Comparison of ENCODE assay signal across 15 mouse cellular contexts in the genomic region with DNA sequence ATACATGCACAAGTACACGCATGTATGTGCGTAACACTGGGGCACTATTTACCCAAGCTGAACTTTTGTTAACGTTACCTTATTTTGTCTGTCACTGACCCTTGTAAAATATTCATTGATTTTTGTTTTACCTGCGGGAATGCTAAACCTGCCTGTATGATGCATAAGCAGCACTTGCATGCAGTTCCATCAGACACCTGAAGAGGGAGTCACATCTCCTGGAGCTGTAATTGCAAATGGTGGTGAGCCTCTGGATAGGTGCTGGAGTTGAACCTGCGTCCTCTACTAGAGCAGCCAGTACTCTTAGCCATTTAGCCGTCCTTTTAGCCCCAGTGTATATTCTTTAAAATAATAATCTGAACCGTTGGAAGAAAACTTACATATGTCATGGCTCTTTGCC.
DNase-seq lines count a peak whose midpoint lies in the region; ATAC-seq and TF ChIP-seq lines count a peak whose summit lies in the region.
"Had no signal": no experiment of that assay in that cellular context is flagged by ENCODE, and none has a peak within 500 bp of the region (broad histone marks: within the 10 kb centered on the region; RNA-seq: fewer than 3 reads in every experiment).

No protein-coding gene starts in this region.

- no peak overlapping the region for H3K27ac ChIP-seq in gastrocnemius, adult 2 months
- no peak overlapping the region for H3K27ac ChIP-seq in liver, adult 2 months (replicated peaks; ENCODE audit: insufficient read depth, low read depth, low read length)
- no peak overlapping the region for H3K27ac ChIP-seq in liver, embryonic 12.5 days
- H3K27ac ChIP-seq in limb, embryonic 10.5 days, result no peak overlapping the region
- H3K27ac ChIP-seq: heart, embryonic 13.5 days; hindbrain, embryonic 13.5 days; macrophage; neural tube, embryonic 15.5 days had no signal

- ATAC-seq in liver, embryonic 12.5 days, result no peak
- no peak for ATAC-seq in megakaryocyte-erythroid progenitor cell, adult 5-6 weeks (replicated peaks; ENCODE audit: low FRiP score, low TSS enrichment, poor library complexity, severe bottlenecking)

- peak; percentile 51 for TF ChIP-seq CTCF in gastrocnemius, adult 2 months (IDR thresholded peaks at IDR 0.05)
- 0 out of 2 replicates have a peak, but pooled peaks have one; percentile 15 for TF ChIP-seq CTCF in liver, adult 2 months (IDR thresholded peaks at IDR 0.05; ENCODE audit: low read depth, low read length)
- TF ChIP-seq CTCF in E14TG2a.4 (conservative IDR thresholded peaks at IDR 0.05; ENCODE audit: low read length), result peak; percentile 95
- peak; percentile 34; the same call in 1 of the 2 replicates for TF ChIP-seq CTCF in brain, embryonic 14.5 days (IDR thresholded peaks at IDR 0.05; ENCODE audit: borderline replicate concordance, extremely low read depth, insufficient read depth, insufficient read length)

- intact Hi-C loops in gastrocnemius, adult 2 months (cut with DNase I), result no loop called here

- H3K4me1 ChIP-seq in liver, adult 2 months (ENCODE audit: control insufficient read depth, insufficient read depth, low read length), result no peaks in the 10 kb centered on the region
- H3K4me1 ChIP-seq in liver, embryonic 12.5 days, result no peaks in the 10 kb centered on the region
- H3K4me1 ChIP-seq in E14TG2a.4 (replicated peaks; ENCODE audit: low read depth, low read length), result peaks cover 56% of the 10 kb centered on the region
- H3K4me1 ChIP-seq in limb, embryonic 10.5 days, result peaks cover 19% of the 10 kb centered on the region

- H3K4me2 ChIP-seq in liver, embryonic 12.5 days, result no peak overlapping the region
- H3K4me2 ChIP-seq: heart, embryonic 13.5 days; hindbrain, embryonic 13.5 days; neural tube, embryonic 15.5 days had no signal

- no peaks in the 10 kb centered on the region for H3K27me3 ChIP-seq in liver, adult 2 months (ENCODE audit: control insufficient read depth, insufficient read depth, low read length)
- no peaks in the 10 kb centered on the region for H3K27me3 ChIP-seq in liver, embryonic 12.5 days (replicated peaks)
- no peaks in the 10 kb centered on the region for H3K27me3 ChIP-seq in E14TG2a.4 (ENCODE audit: insufficient read depth, low read length)
- H3K27me3 ChIP-seq in limb, embryonic 10.5 days (ENCODE audit: low read depth, poor library complexity, severe bottlenecking), result no peaks in the 10 kb centered on the region
- H3K27me3 ChIP-seq: heart, embryonic 13.5 days; hindbrain, embryonic 13.5 days; neural tube, embryonic 15.5 days had no signal

- H3K9me3 ChIP-seq in liver, embryonic 12.5 days (replicated peaks), result no peaks in the 10 kb centered on the region
- peaks cover 10% of the 10 kb centered on the region for H3K9me3 ChIP-seq in E14TG2a.4 (ENCODE audit: low read length)
- no peaks in the 10 kb centered on the region for H3K9me3 ChIP-seq in limb, embryonic 10.5 days (replicated peaks)
- H3K9me3 ChIP-seq: heart, embryonic 13.5 days; hindbrain, embryonic 13.5 days; neural tube, embryonic 15.5 days had no signal

- H3K4me3 ChIP-seq in gastrocnemius, adult 2 months, result no peak overlapping the region
- no peak overlapping the region for H3K4me3 ChIP-seq in liver, adult 2 months (ENCODE audit: insufficient read depth, low read depth, low read length)
- no peak overlapping the region for H3K4me3 ChIP-seq in liver, embryonic 12.5 days
- no peak overlapping the region for H3K4me3 ChIP-seq in E14TG2a.4 (replicated peaks; ENCODE audit: low read length)
- H3K4me3 ChIP-seq in limb, embryonic 10.5 days, result no peak overlapping the region
- H3K4me3 ChIP-seq: heart, embryonic 13.5 days; hindbrain, embryonic 13.5 days; neural tube, embryonic 15.5 days had no signal

- WGBS in liver, adult 2 months, result 85% methylated on average over 7 of the region's 7 CpGs
- whole genome bisulfite sequencing in liver, embryonic 12.5 days (ENCODE audit: insufficient replicate concordance), result 70% methylated on average over 7 of the region's 7 CpGs
- 92% methylated on average over 7 of the region's 7 CpGs for WGBS in limb, embryonic 10.5 days

- no peaks in the 10 kb centered on the region for H3K36me3 ChIP-seq in liver, adult 2 months (ENCODE audit: control insufficient read depth, insufficient read depth, low read length)
- H3K36me3 ChIP-seq in liver, embryonic 12.5 days, result no peaks in the 10 kb centered on the region; the same call in 1 of the 2 replicates
- H3K36me3 ChIP-seq in E14TG2a.4 (ENCODE audit: insufficient read depth, low read length), result peaks cover 70% of the 10 kb centered on the region
- H3K36me3 ChIP-seq in limb, embryonic 10.5 days, result 0 out of 2 replicates have a peak, but pooled peaks cover 3% of the 10 kb centered on the region

- H3K9ac ChIP-seq in liver, adult 2 months (ENCODE audit: low read depth, low read length), result no peak overlapping the region
- no peak overlapping the region for H3K9ac ChIP-seq in liver, embryonic 12.5 days
- H3K9ac ChIP-seq: heart, embryonic 13.5 days; hindbrain, embryonic 13.5 days; neural tube, embryonic 15.5 days had no signal

- no peak for TF ChIP-seq POLR2A in liver, adult 2 months (IDR thresholded peaks at IDR 0.05; ENCODE audit: extremely low read depth, insufficient read depth, low read length)
- no peak for TF ChIP-seq POLR2A in brain, embryonic 14.5 days (IDR thresholded peaks at IDR 0.05; ENCODE audit: borderline replicate concordance, extremely low read depth, insufficient read depth, insufficient read length, poor library complexity, severe bottlenecking)

- H3K79me2 ChIP-seq in liver, adult 2 months (ENCODE audit: control insufficient read depth, insufficient read depth, low read length), result no peaks in the 10 kb centered on the region

- DNase-seq in gastrocnemius, adult 2 months, result no peak
- no peak for DNase-seq in gastrocnemius, adult 8-10 months (ENCODE audit: low spot score in 2 of 2)
- no peak for DNase-seq in liver, adult 2 months (ENCODE audit: extremely low read depth, low read depth, low spot score)
- no peak for DNase-seq in brain, embryonic 14.5 days (ENCODE audit: low read depth)
- DNase-seq in limb, embryonic 10.5 days (ENCODE audit: low spot score), result no peak
- DNase-seq: adrenal gland, postnatal 36 days; gastrocnemius, postnatal 25 days; kidney, adult 9 months had no signal

Comparison
In these comparisons a context has a peak if more than half of its experiments do, and no peak if none do; other contexts are left out.
1. CTCF ChIP-seq: peak in every context shown above with its lines; median percentile 95 in E14TG2a.4; 51 in gastrocnemius, adult 2 months; 34 in brain, embryonic 14.5 days; 15 in liver, adult 2 months.